Mouse (Mus musculus) forebrain, postnatal 0 days (tissue): ENCODE measurements at regions not wholly inside any gene's neighbourhood (a gene's known extent, or its start where the extent isn't known, plus 50 kb on each side); places are given as distances from the start of the nearest gene placed in this dataset.

Experiments
- ATAC-seq: fragments of 200-750 bp; cut with Nextera tagmentation; 2 replicates; pipeline ENCODE4 v1.8.0; 2017; ENCODE audit warnings: mild to moderate bottlenecking, moderate library complexity
- DNase-seq: peaks from one replicate; pipeline ENCODE4 v3.0.0-alpha.2; 2015
- H3K27ac ChIP-seq: fragments of 300-500 bp; sonication (generic); 2 replicates; pipeline ENCODE4 v1.5.1; 2014; ENCODE audit warnings: low read depth, mild to moderate bottlenecking, antibody characterized with exemption, low read length, moderate library complexity, mixed read lengths
- H3K27me3 ChIP-seq: fragments of 300-500 bp; sonication (generic); 2 replicates; pipeline ENCODE4 v1.6.1; 2014; ENCODE audit warnings: mild to moderate bottlenecking, low read length, mixed read lengths; ENCODE audit not compliant: insufficient read depth
- H3K36me3 ChIP-seq: fragments of 300-500 bp; sonication (generic); 2 replicates; pipeline ENCODE4 v1.6.1; 2014; ENCODE audit warnings: mild to moderate bottlenecking, moderate library complexity; ENCODE audit not compliant: insufficient read depth
- H3K4me1 ChIP-seq: fragments of 300-500 bp; sonication (generic); 2 replicates; pipeline ENCODE4 v1.6.1; 2014; ENCODE audit warnings: antibody characterized with exemption; ENCODE audit not compliant: insufficient read depth
- H3K4me2 ChIP-seq: fragments of 300-500 bp; sonication (generic); 2 replicates; pipeline ENCODE4 v1.6.1; 2014; ENCODE audit warnings: low read depth, mild to moderate bottlenecking, moderate library complexity
- H3K4me3 ChIP-seq: fragments of 300-500 bp; sonication (generic); 2 replicates; pipeline ENCODE4 v1.5.1; 2014; ENCODE audit warnings: low read depth, low read length, mixed read lengths
- H3K9ac ChIP-seq: fragments of 300-500 bp; sonication (generic); 2 replicates; pipeline ENCODE4 v1.6.1; 2014; ENCODE audit warnings: mild to moderate bottlenecking
- H3K9me3 ChIP-seq: fragments of 300-500 bp; sonication (generic); 2 replicates; pipeline ENCODE4 v1.6.1; 2016; ENCODE audit warnings: low read length
- CTCF ChIP-seq: sonication (generic); IDR thresholded peaks from 2 replicates; pipeline ENCODE4 v1.5.1; 2016; ENCODE audit warnings: antibody characterized with exemption, control low read depth, low read depth
- WGBS: fragments of 180-500 bp; shearing (Covaris S2); extraction: QIAGEN DNeasy Blood & Tissue Kit; methylation state at CpG from one replicate; pipeline ENCODE4 v1.1.7; 2014; 5-methylcytosine and 5-hydroxymethylcytosine counted together

DNA sequence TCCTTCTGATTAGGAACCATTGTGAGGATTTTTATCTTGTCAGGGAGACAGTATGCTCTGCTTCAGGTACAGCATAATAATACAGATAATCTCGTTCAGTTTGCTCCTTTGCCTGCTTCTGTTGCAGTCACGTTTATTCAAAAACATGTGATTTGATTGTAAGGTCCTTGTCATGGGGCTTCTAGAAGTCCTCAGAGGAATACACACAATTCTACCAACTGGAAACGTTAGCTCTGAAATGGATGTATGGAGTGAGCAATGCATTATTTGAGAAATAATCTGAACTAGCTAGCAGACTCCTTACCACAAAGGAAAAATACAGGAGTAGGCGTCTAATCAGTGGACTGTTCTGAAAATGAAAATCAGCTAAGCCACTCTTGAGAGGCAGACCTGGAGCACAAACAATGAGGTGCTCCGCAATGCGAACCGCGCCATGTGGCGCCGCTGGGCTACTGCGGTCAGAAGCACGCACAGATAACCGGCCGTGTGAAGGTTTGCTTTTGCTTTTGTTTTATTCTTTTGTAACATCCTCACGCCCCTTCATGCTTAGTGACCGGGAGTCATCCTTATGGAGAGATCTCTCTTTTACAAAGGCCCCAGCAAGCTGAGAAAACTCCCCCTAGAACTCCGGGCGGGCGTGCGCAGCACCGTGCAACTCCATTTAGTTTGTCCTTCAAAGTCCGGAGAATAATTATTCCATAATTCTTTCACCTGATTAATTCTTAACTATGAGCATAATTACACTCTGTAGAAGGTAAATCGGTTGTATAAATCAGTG is 419.7 kb downstream of the Nova1 start:
- 3% methylated on average over 23 of the region's 23 CpGs for WGBS
- peak overlapping the region; percentile 75 for H3K4me2 ChIP-seq
- H3K4me1 ChIP-seq = no peaks in the 10 kb centered on the region
- H3K9ac ChIP-seq = peak overlapping the region; percentile 58
- DNase-seq (peak; percentile 73), ATAC-seq (peak; percentile 86)
- no peaks in the 10 kb centered on the region for H3K36me3 ChIP-seq
- H3K9me3 ChIP-seq = no peaks in the 10 kb centered on the region
- no peaks in the 10 kb centered on the region for H3K27me3 ChIP-seq
- peak overlapping the region; percentile 53 for H3K4me3 ChIP-seq
- peak overlapping the region; percentile 50; the same call in 1 of the 2 replicates for H3K27ac ChIP-seq
- peak; percentile 35; the same call in 1 of the 2 replicates for TF ChIP-seq CTCF

DNA sequence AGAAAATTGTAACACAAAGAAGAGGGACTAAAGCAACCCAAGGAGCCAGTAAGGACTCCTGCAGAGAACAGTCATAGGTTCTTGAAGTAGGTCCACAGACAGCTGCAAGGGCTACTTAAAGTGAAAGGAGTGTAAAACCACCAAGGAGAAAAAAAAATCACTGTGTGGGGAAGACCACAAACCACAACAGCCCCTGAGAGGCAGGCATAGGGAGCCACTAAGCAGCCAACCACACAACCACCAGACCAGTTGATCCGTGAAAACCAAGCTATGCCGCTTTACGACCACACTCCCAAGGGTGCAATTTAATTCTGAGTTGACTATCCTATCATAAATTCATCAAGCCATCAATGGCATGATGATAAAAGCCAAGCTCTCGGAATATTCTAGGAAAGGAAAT is 423.5 kb downstream of the Nova1 start:
- 90% methylated on average over 4 of the region's 4 CpGs for WGBS

DNA sequence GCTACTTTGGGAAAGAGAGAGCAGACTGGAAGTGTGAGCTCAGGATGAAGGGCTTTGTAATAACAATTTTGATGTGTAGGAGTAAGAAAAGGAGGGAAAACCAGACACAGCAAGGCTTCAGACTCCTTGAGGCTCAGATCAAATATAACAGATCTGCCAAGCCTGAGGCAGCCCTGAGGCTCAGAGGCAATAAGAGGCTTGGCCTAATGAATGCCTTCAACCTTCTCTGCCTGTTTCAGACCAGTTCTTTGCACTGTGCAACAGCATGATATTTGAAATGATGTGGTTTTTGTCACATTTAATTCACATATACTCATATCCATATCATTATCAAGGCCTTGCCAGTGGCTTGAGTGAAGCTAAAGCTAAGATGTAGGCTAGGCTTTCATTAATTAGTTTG is 425.0 kb downstream of the Nova1 start:
- Histone ChIP-seq H3K4me2 (no peak overlapping the region), H3K4me3 (no peak overlapping the region), H3K36me3 (no peaks in the 10 kb centered on the region), H3K4me1 (no peaks in the 10 kb centered on the region), H3K27ac (no peak overlapping the region), H3K27me3 (no peaks in the 10 kb centered on the region), H3K9me3 (no peaks in the 10 kb centered on the region), H3K9ac (no peak overlapping the region)
- TF ChIP-seq CTCF = no peak
- no peak for DNase-seq
- no peak for ATAC-seq

More for the DNA sequence above, 423.5 kb downstream of the Nova1 start:
- Histone ChIP-seq H3K4me2 (no peak overlapping the region), H3K27me3 (no peaks in the 10 kb centered on the region), H3K9ac (no peak overlapping the region), H3K36me3 (no peaks in the 10 kb centered on the region), H3K4me3 (no peak overlapping the region), H3K27ac (no peak overlapping the region), H3K4me1 (no peaks in the 10 kb centered on the region), H3K9me3 (no peaks in the 10 kb centered on the region)
- no peak for DNase-seq
- TF ChIP-seq CTCF = no peak
- no peak for ATAC-seq

DNA sequence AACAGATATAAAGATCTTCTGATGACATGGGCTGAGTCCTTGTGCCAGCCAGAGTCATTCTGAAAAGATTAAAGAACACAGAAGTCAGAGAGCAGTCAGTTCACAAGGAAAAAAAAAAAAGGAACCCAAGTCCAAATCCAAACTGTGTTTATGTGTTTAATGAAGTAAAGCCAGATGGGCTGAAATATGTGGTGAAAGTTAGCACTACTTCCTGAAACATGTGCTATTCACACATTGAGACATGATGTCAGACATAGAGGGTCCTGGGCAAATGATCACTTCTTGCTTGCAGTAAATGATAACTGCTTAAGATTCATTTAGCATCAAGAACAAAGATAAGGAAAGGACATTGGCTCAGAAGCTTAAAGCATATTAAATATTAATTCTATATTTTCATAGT is 439.8 kb downstream of the Nova1 start:
- peak; percentile 10 for DNase-seq
- no peak for TF ChIP-seq CTCF
- no peaks in the 10 kb centered on the region for H3K36me3 ChIP-seq

DNA sequence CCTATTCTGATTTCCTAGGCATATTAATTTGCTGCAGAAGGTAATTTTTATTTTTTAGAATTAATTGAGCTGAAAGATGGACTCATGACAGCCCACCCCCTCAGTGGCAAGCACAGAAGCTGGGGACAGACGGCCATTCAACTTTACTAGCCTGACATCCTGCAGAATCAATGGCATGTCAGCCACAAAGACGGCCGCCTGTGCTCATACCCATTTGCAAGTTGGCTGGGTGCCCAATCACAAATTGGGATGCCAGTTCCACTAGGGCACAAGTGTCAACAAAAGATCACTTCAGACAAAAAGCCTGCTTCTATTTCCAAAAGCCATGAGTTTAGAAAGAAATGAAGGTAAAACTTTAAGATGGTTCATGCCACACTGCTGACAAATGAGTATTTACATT is 447.0 kb downstream of the Nova1 start:
- no peak for TF ChIP-seq CTCF
- Histone ChIP-seq H3K4me2 (no peak overlapping the region), H3K4me3 (no peak overlapping the region), H3K9ac (no peak overlapping the region), H3K27me3 (no peaks in the 10 kb centered on the region; the same call in 1 of the 2 replicates), H3K36me3 (no peaks in the 10 kb centered on the region), H3K9me3 (no peaks in the 10 kb centered on the region), H3K27ac (no peak overlapping the region), H3K4me1 (no peaks in the 10 kb centered on the region)
- ATAC-seq (peak; percentile 53; the same call in 1 of the 2 replicates), DNase-seq (peak; percentile 57)
- WGBS = 13% methylated on average over 3 of the region's 3 CpGs

More for the DNA sequence above, 439.8 kb downstream of the Nova1 start:
- ATAC-seq = no peak; the same call in 1 of the 2 replicates
- no peaks in the 10 kb centered on the region for H3K4me1 ChIP-seq
- no peak overlapping the region for H3K4me2 ChIP-seq
- H3K27me3 ChIP-seq = no peaks in the 10 kb centered on the region
- no peak overlapping the region for H3K4me3 ChIP-seq
- no peaks in the 10 kb centered on the region for H3K9me3 ChIP-seq
- H3K27ac ChIP-seq = no peak overlapping the region
- no peak overlapping the region for H3K9ac ChIP-seq

DNA sequence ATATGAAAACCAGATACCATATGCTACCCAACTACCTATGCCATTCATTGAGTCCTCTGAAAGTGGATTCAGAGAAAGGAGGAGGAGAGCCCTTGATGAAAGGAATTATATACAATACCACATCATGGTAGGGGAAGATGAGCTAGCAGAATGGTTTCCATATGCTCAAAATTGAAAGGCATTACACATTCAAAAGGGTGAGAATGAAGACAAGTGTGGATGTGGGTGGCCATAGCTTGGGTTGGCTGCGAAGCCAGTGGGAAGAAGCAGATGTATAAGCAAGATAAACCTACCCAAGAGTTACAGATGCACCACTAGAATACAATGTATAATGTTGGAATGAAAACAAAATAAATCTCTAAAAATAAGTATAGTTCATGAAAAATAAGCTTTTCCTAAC is 485.4 kb downstream of the Nova1 start:
- H3K4me3 ChIP-seq = no peak overlapping the region
- H3K27me3 ChIP-seq = no peaks in the 10 kb centered on the region
- H3K27ac ChIP-seq = no peak overlapping the region
- no peaks in the 10 kb centered on the region for H3K4me1 ChIP-seq
- H3K36me3 ChIP-seq = no peaks in the 10 kb centered on the region
- DNase-seq (no peak), ATAC-seq (no peak)
- 88% methylated on average over 1 of the region's 1 CpGs for WGBS
- H3K9ac ChIP-seq = no peak overlapping the region
- no peak for TF ChIP-seq CTCF
- no peaks in the 10 kb centered on the region for H3K9me3 ChIP-seq
- H3K4me2 ChIP-seq = no peak overlapping the region

DNA sequence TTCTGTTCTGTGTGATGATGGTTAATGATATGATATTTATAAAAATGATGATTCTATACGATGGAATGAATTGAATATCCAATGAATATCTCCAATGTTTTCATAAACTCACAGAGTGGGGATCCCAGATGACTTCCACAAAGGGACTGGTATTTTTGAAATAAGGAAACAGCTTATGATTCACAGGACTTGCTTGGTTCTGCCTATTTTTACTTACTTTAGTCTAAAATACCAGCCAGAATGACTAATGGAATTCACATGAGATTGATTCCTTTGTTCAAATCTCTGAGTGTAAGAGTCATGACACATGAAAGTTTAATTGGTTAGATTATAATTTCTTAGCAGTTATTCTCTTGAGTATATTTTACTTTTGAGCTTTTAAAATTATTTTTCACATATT is 490.9 kb downstream of the Nova1 start:
- H3K4me2 ChIP-seq = no peak overlapping the region
- no peaks in the 10 kb centered on the region for H3K9me3 ChIP-seq
- H3K4me1 ChIP-seq = no peaks in the 10 kb centered on the region
- no peak for TF ChIP-seq CTCF
- H3K27me3 ChIP-seq = no peaks in the 10 kb centered on the region
- WGBS = 84% methylated on average over 1 of the region's 1 CpGs
- H3K4me3 ChIP-seq = no peak overlapping the region
- H3K9ac ChIP-seq = no peak overlapping the region
- ATAC-seq (no peak), DNase-seq (no peak)
- no peak overlapping the region for H3K27ac ChIP-seq
- no peaks in the 10 kb centered on the region for H3K36me3 ChIP-seq
